Mouse (Mus musculus) right cerebral cortex, postnatal 4 days (tissue): ENCODE results near the gene Zgpat.

Experiments
- DNase-seq: peaks from one replicate; pipeline ENCODE4 v3.0.0-alpha.2; 2022

Gene Zgpat

DNA sequence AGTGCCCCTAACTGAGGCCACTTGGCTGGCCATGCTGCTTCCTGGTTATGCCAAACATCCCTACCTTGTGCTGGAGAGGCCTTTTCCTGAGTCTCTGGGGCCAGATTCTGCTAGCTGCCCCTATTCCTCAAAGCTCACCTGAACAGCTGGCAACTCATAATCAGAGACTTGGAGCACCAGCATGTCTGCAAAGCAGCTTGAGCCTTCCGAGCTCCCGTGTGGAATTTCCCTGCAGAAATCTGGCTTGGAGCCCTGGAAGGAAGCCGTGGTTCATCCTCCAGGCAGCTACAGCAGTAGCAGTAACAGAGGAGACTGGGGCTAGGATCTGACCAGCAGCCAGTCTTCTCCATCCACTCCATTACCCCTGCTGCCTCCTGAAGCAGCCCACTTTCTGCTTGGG is 21.2 kb downstream of the Zgpat start:
- peak; percentile 48 for DNase-seq

- no peak for DNase-seq
Measured at GRCm38 (mm10) chr2:181386663-181387210, 22.0 kb downstream of the Zgpat start.

GRCm38 (mm10) chr2:181390136-181390870 is 25.6 kb downstream of the Zgpat start:
- DNase-seq, result no peak

DNA sequence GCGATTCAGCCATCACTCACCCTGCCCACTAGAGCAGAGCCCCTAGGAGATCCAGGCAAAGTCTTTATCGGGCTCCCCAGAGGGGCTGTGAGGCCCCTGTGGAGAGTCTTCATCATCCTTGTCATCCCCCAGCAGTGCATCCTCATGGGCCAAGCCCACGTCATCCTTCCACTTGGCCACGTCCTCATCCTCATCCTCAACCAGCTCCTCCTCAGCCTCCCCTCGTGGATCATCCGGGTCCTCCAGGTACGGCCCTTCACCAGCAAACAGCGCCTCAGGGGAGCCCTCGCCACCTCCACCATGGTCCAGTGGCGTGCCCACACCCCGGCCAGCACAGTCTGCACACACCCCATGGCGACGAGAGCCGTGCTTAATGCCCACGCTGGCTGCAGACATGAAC is 26.3 kb downstream of the Zgpat start:
- DNase-seq, result no peak

GRCm38 (mm10) chr2:181391541-181391940 is 26.8 kb downstream of the Zgpat start:
- no peak for DNase-seq

DNA sequence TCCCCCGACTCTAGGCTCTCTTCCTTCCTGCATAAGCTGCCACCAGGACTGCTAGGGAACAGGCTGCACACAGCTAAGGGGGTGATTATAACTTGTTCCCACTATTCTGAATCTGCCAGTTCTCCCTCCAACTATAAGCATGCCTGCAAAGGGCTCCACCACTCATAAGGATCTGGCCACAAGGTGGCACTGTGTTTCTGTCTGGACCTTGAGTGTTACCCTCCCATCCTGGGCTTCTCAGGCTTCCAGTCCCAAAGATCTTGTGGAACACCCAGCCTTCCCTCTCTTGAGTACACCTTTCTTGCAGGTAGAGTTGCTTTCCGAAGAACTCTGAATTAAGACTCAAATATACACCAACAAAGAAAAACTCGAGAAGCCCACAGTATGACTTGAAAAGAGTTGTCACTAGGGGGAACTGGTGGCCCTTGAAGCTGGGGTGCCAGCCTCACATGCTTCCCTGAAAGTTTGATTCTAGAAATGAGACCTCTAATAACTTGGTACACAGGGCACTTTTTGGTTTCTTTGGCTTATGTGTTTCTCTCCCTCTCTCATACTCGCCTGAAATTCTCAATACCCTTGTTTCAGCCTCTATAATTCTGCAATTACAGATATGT is 28.0 kb downstream of the Zgpat start:
- peak; percentile 95 for DNase-seq

GRCm38 (mm10) chr2:181394086-181394485 is 29.4 kb downstream of the Zgpat start:
- DNase-seq, result no peak

DNA sequence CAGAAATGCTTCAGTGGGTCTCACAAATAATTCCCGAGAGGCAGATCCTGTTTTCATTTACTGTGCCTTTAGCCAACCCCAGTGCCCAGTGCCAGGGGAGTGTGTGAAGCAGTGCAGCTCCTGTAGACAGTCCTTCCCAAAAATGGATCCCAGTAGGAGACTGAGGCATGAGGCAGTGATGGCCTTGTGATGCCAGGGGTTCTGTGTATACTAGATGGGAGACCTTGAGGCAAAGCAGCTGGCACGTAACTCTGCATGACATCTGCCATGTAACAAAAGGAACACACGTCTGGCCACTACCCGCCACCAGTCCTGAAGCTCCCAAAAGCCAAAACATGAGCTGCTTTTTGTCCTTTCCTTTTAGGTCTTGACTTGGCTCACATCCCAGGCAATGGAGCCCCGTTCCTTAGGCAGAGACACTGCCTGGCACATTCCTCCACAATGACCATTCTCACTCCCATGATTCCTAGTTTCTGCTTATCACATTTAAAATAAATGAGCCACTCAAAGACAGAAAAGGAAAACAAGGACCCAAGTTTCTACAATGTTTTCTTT is 32.6 kb downstream of the Zgpat start:
- no peak for DNase-seq

- no peak for DNase-seq
Measured at GRCm38 (mm10) chr2:181401497-181401896, 36.8 kb downstream of the Zgpat start.

GRCm38 (mm10) chr2:181403722-181404121 is 39.0 kb downstream of the Zgpat start:
- no peak for DNase-seq

GRCm38 (mm10) chr2:181409643-181410042 is 44.9 kb downstream of the Zgpat start:
- DNase-seq, result no peak

GRCm38 (mm10) chr2:181410760-181411473 is 46.2 kb downstream of the Zgpat start:
- DNase-seq, result peak; percentile 63

DNA sequence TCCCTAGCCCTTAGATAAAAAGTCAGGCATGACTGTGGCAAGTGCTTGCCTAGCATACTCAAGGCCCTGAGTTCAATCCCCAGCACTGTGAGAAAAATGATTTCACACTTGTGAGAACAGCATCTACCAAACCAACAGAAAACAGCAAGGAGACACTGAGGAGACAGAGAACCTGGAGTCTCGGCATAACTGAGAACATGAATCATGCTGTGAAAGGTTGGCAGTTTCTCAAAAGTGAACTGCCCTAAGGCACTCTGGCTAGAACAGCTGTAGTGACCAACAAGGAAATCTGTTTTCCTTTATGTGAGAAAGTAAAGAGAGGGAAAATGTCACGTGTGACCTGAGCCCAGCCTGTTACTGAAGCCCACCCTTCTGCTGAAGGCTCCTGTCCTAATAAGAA is 48.4 kb downstream of the Zgpat start:
- no peak for DNase-seq

DNA sequence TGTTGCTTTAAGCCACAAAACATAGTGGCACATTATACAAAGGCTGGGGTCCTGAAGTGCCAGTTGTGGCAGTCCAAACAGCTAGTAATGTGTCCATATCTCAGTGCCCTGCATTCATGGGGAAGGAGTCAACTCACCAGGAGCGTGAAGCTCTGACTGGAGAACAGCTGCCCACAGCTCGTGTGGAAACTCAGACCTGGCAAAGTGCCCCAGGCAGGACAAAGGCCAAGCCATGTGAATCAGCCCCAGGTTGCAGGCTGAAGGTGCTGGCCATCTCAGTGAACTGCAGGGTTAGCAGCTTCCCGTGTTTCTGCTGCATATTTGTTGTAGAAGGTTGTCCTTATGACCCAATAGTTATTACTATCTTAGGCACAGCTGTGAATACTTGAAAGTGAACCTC is 51.2 kb downstream of the Zgpat start:
- DNase-seq, result no peak

DNA sequence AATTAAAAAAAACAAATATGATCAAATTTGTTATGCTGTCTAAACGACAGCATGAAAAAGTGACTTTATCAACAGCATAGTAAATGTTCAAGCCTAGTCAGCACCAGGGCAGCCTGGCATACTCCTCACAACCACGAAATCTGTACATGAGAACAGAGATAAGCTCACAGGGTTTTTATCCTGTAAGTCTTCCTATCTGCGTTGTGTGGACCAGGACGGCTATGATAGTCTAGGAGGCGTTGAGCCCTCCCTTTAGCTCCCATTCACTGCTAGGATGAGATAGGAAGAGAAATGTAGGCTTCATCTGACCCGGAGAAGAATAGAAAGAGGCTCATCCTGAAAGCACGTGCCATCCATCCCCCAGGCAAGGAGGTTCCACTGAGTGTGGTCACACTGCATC is 54.6 kb downstream of the Zgpat start:
- DNase-seq, result no peak

- peak; percentile 23 for DNase-seq
Measured at GRCm38 (mm10) chr2:181420426-181420825, 55.7 kb downstream of the Zgpat start.

- no peak for DNase-seq
Measured at GRCm38 (mm10) chr2:181420903-181421638, 56.3 kb downstream of the Zgpat start.

- DNase-seq, result no peak
Measured at GRCm38 (mm10) chr2:181423834-181424233, 59.1 kb downstream of the Zgpat start.
